Mouse (Mus musculus) lung, postnatal 10 days (tissue): ENCODE measurements around the gene P4ha2.

Source experiments
- DNase-seq: peaks from one replicate; pipeline ENCODE4 v3.0.0; 2021

P4ha2 gene

DNA sequence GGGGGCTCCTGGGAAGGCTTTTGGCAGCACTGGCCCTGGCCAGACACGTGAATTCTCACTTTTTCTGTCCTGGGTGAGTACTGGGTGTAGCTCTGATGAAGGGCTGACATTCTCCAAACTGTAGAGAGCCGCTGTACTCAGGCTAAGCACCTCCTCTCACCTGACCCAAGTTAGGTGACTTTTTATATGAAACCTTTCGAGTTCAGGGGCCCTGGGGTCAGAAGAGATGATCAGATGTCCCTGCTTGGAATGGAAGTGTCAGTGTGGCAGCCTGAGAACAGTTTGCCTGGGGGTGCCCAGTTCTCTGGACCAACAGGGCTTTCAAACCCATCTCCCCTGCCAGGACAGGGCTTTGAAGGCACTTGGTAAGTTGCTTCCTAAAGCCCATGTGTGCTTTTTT is 8.2 kb downstream of the P4ha2 start:
- no peak for DNase-seq

DNA sequence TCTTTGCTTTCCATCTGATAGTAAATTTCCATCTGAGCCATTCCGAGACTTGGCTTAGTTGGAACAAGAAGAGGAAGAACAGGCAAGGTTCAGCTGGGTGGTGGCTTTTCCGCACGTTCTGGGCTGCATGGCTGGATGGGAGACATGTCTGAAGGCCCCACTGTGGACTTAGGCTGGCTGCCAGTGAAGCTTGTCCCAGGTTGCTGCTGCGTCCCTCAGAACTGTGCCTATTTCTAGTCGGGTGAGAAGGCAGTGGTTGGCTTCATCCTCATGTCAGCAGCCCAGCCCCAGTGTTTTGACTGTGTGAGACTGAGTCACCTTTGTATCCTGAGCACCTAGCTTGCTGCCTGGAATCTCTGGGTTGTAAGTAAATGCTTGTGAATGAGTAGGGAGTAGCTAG is 9.0 kb downstream of the P4ha2 start:
- no peak for DNase-seq

DNA sequence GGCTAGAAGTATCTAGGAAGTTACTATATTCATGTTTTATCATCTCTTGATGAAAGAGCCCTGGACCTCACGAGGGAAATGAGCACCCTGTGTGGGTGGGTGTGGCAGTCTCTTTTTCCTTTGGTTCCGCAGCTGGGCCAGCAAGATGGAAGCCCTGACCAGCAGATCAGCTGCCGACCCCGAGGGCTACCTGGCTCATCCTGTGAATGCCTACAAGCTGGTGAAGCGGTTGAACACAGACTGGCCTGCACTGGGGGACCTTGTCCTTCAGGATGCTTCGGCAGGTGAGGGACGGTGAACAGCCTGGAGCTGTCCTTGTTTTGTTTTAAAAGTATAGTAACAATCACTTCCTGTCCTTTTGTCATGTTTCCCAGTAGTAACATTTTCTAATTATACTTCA is 11.4 kb downstream of the P4ha2 start:
- DNase-seq, result no peak

DNA sequence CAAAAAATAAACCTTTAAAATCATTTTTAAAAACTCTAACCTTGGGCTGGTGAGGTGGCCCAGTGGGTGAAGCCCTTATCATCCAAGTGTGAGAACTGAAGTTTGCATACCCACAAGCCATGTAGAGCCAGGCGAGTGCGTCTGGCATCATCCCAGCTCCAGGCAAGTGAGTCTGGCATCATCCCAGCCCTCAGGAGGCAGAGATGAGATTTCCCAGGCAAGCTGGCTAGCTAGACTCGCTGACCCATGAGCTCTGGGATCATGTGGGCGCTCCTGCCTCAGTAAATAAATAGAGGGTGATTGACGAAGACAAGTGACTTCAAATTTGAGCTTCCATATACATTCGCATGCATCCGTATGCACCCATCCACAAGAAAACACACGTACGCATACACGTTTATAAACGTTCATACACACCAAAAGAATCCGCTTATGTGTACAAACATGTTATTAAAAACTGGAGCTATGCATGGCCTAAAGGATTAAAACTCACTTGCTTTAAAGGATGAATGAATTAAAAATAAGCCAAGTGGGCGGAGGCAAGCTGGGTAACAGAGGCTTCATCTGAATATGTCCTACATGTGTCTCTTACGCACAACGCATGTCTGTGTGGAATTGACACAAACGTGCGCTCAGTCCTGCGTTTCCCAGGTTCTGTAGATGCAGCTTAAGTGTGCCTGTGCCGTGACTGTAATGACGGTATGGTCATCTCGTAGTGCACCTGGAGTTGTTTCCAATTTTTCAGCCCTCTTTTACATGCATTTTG is 12.3 kb downstream of the P4ha2 start:
- DNase-seq, result peak; percentile 38

DNA sequence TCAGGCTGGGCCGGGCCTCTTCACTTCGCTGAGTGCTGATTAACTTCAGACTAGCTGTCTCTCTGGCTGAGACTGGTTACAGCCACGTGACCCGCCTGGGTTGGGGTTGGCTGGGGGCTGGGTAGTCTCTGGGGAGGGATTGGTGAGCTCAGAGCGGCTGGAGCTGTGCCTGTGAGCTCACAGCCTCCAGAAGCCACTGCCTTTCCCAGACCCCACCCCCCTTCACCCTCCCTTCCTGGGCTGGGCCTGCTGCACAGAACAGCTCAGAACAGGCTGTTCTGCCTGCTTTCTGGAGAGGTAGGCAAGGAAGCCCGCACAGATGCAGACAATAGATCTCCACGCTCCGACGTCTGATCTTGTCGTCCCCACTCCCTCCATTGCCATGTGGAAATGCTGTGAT is 13.0 kb downstream of the P4ha2 start:
- DNase-seq, result peak; percentile 97

DNA sequence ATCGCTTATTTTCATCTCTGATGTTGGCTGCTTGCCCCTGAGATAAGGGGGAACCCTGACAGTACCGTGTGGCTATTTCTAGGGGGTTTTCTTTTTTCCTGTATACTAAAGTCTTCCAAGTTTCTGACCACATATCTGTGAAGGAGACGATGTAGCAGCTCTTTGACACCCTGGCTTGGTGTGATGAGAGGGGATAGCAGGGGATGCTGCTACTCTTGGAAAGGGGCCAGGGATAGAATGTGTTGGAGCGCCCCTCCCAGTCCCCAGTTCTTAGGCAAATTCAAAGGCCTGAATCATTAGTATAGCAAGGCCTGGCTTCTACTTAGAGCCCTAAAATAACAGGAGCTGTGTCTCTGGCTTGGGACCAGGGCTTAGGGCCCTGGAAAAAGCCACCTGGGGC is 13.5 kb downstream of the P4ha2 start:
- peak; percentile 60 for DNase-seq

DNA sequence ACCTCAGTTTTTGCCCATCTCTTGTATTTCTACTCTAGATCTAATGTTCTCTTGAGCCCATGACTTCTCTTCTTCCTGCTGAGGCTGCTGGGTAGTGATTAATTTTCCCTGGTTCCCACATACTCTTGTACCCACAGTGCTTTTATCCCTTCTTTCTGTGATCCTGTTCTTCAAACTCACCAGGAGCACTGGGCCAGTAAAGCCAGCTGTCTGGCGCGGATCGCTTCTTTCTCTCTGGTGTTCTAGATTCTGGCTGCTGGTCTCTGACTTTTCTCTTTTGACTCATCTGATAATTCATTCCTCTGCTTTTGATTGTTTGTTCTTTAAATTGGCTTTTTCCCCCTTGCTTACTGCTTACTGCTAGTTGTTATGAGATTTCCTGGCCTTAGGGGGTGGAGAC is 14.9 kb downstream of the P4ha2 start:
- no peak for DNase-seq

DNA sequence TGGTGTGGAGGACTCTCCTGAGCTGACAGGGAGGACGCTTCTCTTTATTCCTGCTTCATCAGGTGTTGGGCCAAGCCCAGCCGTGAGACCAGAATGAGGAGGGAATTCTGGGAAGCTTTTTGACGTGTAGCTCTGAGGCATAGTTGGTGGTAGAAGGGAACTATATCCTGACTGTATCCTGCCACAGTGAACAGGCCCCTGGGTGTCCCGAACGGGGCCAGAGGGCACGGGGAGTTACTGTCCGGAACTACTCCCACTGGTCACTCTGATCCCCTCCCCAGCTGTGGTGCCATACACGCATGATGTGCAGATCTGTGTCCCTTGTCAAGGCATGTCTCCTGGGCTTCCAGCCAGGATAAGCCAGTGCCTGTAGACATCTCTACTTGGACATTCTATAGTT is 15.4 kb downstream of the P4ha2 start:
- no peak for DNase-seq

DNA sequence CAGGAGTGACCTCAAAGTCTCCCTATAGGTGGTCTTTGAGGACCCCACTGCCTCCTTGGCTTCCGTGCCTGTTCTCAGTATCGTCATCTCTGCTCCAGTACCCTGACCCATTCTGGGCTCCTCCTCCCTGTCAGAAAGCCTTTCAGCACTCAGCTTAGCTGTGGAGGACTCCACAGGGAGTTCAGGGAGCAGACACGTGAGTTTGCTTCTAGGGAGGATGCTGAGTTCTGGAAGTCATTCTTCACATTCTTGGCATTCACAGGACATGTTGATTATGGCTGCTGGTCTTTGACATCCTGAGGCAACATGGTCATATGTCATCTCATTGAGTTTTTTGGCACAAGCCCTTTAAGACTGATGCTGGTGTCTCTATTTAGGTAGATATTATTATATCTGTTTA is 16.0 kb downstream of the P4ha2 start:
- DNase-seq, result no peak

DNA sequence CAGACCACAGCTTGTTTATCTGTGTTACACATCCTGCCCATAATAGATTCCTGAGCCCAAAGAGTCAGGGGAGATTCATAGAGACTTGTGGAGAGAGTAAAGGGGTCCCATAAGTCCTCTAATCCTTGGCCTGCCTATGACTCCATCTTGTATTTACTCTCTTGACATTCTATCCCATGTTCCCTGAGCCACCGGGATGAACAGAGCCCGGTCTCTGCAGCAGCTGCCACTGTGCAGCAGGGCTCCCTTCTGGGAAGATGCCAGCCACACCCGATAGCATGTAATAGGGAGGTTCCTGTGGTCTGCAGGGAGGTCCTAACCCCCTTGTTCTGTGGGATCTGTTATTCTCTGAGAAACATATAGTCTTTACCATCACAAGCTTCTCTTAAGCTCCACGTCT is 16.5 kb downstream of the P4ha2 start:
- DNase-seq, result no peak

DNA sequence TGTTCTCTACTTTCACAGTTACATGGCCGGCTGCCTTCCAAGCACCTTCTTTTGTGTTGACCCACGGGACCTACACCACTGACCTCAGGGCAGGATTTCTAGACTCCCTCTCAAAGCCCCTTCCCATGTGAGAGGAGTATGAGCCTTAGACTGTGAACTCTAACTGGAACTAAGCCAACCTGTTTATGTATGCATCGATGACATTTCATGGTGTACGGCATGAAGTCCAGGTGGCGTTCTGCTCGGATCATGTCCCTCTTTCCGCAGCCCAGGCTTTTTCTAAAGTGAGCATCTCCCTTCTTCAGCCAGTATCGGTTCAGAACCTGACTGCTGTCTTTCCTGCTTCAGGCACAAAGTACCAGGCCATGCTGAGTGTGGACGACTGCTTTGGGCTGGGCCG is 17.2 kb downstream of the P4ha2 start:
- no peak for DNase-seq

DNA sequence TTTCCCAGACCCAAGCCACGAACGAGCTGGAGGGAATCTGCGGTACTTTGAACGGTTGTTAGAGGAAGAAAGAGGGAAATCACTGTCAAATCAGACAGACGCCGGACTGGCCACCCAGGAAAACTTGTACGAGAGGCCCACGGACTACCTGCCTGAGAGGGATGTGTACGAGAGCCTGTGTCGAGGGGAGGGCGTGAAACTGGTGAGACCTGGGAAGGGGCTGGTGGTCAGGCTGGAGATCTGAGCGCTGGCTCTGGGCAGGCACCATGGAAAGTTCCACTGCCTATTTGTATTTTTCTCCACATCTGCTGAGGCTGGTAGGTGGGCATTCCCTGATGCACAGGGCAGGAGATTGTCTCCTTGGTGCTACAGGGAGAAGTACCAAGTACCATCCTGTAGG is 19.2 kb downstream of the P4ha2 start:
- no peak for DNase-seq

DNA sequence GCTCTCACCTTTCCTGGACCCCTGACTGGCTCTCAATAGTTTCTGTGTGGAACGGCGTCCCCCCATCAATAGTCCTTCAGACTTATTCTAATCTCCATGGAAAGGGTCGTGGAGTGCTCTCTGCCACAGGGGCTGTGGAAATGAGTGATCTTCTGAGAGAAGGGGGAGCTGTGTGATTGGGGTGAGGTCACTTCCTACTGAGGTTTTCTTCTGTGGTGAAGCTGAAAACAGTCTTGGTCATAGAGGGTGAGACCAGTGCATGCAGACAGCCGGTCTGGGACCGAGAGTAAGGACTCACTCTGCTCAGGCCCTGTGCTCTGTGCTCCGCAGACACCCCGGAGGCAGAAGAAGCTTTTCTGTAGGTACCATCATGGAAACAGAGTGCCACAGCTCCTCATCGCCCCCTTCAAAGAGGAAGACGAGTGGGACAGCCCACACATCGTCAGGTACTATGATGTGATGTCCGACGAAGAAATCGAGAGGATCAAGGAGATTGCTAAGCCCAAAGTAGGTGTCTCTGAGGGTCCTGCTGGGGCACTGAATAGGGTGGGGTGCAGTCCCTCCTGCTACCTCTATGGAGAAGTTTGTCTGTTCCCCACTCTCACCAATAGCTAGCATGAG is 20.0 kb downstream of the P4ha2 start:
- DNase-seq, result no peak

DNA sequence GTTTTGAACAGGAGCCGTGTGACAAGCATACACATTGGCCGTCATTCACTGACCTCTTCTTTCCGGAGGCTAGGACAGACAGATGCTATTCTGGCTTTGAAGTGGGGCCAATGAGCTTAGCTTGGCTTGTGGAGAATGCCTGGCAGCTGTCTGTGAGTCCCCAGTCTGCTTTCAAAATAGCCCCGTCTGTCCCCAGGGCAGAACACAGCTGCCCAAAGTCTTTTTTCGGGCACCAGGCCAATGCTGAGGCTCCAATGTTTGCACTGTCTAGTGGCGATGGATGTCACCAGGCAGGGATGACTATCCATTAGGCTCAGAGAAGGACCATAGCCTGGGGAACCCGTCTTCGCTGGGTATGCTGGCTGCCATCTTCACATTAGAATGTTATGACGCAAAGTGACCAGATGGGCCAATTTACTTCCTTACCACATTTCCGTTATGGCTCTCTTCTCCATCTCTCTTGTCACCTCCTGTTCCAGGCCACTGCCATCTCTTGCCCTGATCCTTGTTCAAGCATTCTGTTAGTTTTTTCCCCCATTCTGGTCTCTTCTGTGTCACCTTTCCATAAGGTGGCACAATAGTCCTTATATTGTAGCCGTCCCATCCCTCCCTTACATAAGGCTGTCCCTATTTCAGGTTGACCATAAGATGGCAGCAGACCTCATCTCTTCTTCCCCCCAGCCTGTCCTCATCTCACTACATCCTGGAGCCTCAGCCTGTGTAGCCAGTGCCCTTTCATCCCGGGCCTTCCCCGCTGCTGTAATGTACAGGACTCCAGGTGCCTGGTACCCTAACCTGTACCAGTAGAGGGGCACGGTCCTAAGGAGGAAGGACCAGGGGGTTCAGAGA is 22.7 kb downstream of the P4ha2 start:
- peak; percentile 89 for DNase-seq

DNA sequence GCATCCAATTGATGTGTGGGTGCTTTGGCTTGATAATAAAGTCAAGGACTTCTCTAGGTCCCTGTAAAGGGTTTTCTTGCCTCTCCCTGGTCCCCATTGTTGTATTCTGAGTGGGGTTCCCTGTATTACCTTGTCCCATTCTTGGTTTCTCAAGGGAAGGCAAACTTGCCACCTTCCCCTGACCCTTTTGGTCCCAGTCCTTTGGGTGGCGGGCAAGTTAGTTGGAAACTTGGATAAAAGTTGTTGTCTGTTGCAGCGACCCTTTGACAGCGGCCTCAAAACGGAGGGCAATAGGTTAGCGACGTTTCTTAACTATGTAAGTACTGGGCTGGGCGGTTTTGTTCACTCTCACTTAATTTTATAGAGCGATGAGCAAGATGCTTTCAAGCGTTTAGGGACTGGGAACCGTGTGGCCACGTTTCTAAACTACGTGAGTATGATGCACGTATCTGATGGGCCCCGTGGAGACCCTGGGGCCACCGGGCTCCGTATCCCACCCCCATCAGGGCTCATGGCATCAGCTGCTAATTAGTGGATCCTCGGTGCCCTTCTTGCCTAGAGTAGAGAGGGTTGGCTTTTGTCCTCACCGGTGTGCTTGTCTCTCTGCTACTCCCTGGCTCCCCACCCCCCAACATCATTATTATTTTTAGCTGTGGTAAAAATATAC is 26.2 kb downstream of the P4ha2 start:
- no peak for DNase-seq

DNA sequence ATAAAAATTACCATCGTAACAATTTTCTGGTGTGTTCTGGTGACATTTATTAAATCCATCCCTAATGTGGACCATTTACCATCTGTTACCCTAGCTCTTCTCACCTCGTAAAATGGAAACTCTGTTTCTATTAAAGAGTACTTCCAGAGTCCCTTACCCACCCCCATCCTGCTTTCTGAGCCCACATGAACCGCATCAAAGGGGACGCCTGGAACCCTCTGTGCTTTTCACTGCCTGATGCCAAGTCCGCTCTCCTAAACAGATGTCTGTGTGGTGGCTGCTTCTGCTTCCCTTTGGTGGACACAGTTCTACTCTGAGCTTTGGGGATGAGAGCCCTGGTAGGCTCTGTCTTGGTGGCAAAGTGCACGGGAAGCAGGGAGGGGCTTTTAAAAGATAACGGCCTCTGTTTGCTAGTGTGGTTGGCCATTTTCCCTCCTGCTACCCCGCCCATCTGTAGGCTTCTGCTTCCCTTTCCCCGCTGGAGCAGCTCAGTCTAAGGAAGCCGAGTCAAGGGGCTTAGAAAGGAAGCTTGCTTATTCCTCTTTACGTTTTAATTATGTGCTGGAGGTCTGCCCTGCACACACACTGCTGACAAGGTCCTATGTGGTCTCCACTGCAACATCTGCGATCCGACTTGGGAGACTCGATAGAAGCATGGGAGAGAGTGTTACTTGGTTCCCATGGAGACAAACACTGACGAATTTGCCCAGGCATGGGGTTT is 26.9 kb downstream of the P4ha2 start:
- DNase-seq, result peak; percentile 32

DNA sequence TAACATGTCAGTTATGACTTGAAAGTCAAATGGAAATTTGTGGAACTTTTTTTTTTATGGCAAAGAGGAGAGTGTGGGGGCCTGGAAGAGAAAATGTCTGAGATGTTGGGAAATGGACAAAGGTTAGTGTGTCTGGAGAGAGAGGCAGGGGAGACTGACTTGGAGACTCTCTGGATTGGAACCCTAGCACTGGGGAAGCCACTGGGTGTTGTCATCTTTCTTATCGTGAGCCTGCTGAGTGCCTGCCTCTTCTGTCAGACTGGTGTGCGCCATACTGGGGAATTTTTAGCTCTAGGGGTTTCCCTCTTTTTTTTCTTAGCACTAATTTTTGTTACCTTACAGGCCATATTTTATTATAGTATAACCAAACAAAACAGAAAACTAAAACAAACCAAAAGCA is 27.5 kb downstream of the P4ha2 start:
- no peak for DNase-seq

DNA sequence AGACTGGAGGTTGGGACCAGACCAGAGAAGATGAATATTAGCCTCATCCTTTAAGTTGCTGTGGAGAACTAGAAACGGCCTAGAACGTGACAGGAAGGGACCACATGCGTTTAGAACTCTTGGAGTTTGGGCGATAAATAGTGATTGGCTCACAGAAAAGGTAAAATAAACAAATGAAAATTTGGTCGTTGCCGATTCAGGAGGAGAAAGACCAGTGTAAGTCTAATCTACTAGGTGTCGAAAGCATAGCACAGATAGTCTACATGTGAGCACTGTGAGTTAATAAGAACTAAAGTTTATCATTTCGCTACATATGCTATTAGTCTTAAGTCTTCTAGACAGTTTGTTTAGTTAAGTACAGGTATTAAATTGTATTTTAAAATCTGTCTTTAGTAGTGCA is 30.1 kb downstream of the P4ha2 start:
- no peak for DNase-seq

DNA sequence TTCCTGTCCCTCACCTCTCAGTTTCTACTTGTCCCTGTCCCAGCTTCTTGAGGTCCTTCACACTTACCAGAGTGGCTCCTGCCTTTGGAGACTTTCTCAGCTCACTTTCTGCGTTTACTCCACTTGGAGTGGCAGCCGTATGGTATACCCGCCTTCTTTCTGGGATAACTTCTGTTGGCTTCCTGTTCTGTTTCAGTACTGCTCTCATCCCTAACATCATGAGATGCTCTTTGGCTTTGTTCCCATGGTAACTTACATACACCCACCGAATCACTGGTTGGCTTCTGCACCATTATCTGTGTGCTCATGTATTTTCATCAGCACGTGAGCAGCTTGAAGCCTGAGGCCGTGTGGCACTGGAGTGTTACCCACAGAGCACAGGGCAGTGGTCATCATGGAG is 30.8 kb downstream of the P4ha2 start:
- DNase-seq, result no peak

DNA sequence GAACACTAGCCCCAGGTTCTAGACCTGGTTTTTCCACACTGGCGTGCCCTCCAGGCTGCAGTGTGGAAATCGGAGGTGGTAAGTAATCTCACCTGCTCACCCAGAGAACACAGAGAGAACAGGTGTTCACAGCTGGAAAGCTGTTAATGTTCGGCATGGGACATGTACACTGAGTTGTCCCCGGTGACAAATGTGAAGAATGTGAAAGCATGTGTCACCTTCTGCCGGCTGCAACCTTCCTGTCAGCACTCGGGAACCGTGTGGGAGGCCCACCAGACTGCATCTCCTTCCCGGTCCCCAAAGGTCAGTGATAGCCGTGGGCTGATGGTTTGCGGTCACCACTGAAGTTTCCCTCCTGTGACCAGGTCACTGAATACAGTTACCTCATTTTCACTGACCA is 32.4 kb downstream of the P4ha2 start:
- DNase-seq, result no peak

DNA sequence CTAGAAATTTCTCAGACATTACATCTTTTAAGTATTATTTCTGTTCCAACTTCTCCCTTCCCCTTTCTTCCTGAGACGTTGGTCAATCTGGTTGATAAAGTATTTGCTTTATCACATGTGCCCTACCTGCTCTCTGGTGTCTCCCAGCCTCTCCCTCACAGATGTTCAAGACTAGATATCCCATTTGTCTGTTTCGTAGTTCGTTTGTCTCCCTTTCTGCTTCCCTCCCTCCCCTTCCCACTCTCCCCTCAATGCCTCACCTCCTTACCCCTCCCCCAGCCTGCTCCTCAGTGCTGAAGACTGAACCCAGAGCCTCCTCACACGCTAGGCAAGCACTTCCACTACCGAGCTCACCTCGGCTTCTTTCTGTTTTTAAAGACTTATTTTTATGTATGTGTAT is 35.0 kb downstream of the P4ha2 start:
- no peak for DNase-seq

DNA sequence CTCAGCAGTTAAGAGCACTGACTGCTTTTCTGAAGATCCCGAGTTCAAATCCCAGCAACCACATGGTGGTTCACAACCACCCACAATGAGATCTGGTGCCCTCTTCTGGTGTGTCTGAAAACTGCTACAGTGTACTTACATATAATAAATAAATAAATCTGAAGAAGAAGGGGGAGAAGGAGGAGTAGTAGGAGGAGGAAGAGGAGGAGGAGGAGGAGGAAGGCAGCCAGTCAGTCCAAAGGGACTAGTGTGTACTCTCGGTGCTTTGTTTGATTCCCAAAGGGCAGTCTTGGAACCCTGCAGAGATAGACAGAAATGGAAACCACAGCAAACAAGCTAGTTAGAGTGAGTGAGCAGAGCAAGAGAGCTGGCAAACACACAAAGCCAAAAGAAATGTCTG is 40.3 kb downstream of the P4ha2 start:
- peak; percentile 19 for DNase-seq
